Mouse (Mus musculus) MEL (cell line): ENCODE data around the gene Zbtb20. TPM values are rescaled to one million over a fixed set of nuclear protein-coding genes. Genes with fewer than 3 reads are reported as not detected.
A peak's percentile ranks its signal among the peaks of the same experiment; 100 is the strongest.

ENCODE experiments used
- DNase-seq: peaks from one replicate; pipeline ENCODE4 v3.0.0; 2011; ENCODE audit warnings: low read depth, low spot score
- H3K27ac ChIP-seq: 2 replicates; pipeline ENCODE4 v1.5.1; 2012; ENCODE audit warnings: low read depth, mild to moderate bottlenecking, control low read depth, low read length, moderate library complexity; ENCODE audit not compliant: control insufficient read depth
- H3K27me3 ChIP-seq, 2 experiments: fragments of 150-350 bp in 1 of 2; sonication (generic) in 1 of 2; 2 replicates each; pipeline ENCODE4 v1.6.1; 2012; ENCODE audit warnings: low read length in 2 of 2, mild to moderate bottlenecking in 2 of 2, improper control_type of control experiment in 1 of 2, moderate library complexity in 1 of 2; ENCODE audit not compliant: insufficient read depth in 2 of 2, control insufficient read depth in 1 of 2
- H3K36me3 ChIP-seq, 2 experiments: 2 replicates each; pipeline ENCODE4 v1.6.1; 2012 to 2014; ENCODE audit warnings: low read length in 2 of 2, improper control_type of control experiment in 1 of 2, inconsistent platforms in 1 of 2, mild to moderate bottlenecking in 1 of 2; ENCODE audit not compliant: insufficient read depth in 2 of 2, control insufficient read depth in 1 of 2
- H3K4me1 ChIP-seq, 2 experiments: fragments of 150-350 bp in 1 of 2; sonication (generic) in 1 of 2; 2 replicates each; pipeline ENCODE4 v1.6.1; 2012; ENCODE audit warnings: low read length in 2 of 2, improper control_type of control experiment in 1 of 2, mild to moderate bottlenecking in 1 of 2; ENCODE audit not compliant: insufficient read depth in 2 of 2, control insufficient read depth in 1 of 2
- H3K4me3 ChIP-seq, 2 experiments: fragments of 150-350 bp in 1 of 2; sonication (generic) in 1 of 2; 2 replicates each; pipeline ENCODE4 v1.5.1; 2012; ENCODE audit warnings: low read depth in 2 of 2, low read length in 2 of 2, mild to moderate bottlenecking in 2 of 2, moderate library complexity in 2 of 2, control low read depth in 1 of 2, improper control_type of control experiment in 1 of 2; ENCODE audit not compliant: control insufficient read depth in 1 of 2, insufficient read depth in 1 of 2
- H3K79me2 ChIP-seq: 2 replicates; pipeline ENCODE4 v1.6.1; 2012; ENCODE audit warnings: mild to moderate bottlenecking, low read length, moderate library complexity; ENCODE audit not compliant: control insufficient read depth, poor library complexity, insufficient read depth
- H3K9ac ChIP-seq: 2 replicates; pipeline ENCODE4 v1.6.1; 2012; ENCODE audit warnings: low read depth, mild to moderate bottlenecking, control low read depth, low read length, moderate library complexity; ENCODE audit not compliant: control insufficient read depth, poor library complexity, severe bottlenecking
- H3K9me3 ChIP-seq: fragments of 150-350 bp; sonication (generic); replicated peaks from 2 replicates; pipeline ENCODE4 v1.6.1; 2012; ENCODE audit warnings: mild to moderate bottlenecking, low read length, improper control_type of control experiment, moderate library complexity; ENCODE audit not compliant: insufficient read depth
- CHD2 ChIP-seq: IDR thresholded peaks from 2 replicates; pipeline ENCODE4 v1.6.1; 2011; ENCODE audit warnings: low read length, improper control_type of control experiment
- ETS1 ChIP-seq: IDR thresholded peaks from 2 replicates; pipeline ENCODE4 v1.6.1; 2012; ENCODE audit warnings: low read depth, mild to moderate bottlenecking, inconsistent platforms, low read length, improper control_type of control experiment, moderate library complexity
- JUND ChIP-seq: IDR thresholded peaks from 2 replicates; pipeline ENCODE4 v1.6.1; 2011; ENCODE audit warnings: low read depth, mild to moderate bottlenecking, improper control_type of control experiment, low read length
- MAX ChIP-seq: IDR thresholded peaks from 2 replicates; pipeline ENCODE4 v1.6.1; 2011; ENCODE audit warnings: low read length, improper control_type of control experiment
- MAZ ChIP-seq: IDR thresholded peaks from 2 replicates; pipeline ENCODE4 v1.6.1; 2012; ENCODE audit warnings: low read depth, mild to moderate bottlenecking, inconsistent platforms, low read length, improper control_type of control experiment
- MXI1 ChIP-seq: IDR thresholded peaks from 2 replicates; pipeline ENCODE4 v1.6.1; 2011; ENCODE audit warnings: mild to moderate bottlenecking, low read depth, low read length, improper control_type of control experiment
- MYC ChIP-seq: IDR thresholded peaks from 2 replicates; pipeline ENCODE4 v1.6.1; 2011; ENCODE audit warnings: low read depth, mild to moderate bottlenecking, low read length, improper control_type of control experiment, moderate library complexity
- NRF1 ChIP-seq: IDR thresholded peaks from 2 replicates; pipeline ENCODE4 v1.6.1; 2014; ENCODE audit warnings: low read depth, mild to moderate bottlenecking, inconsistent platforms, low read length, improper control_type of control experiment, moderate library complexity; ENCODE audit not compliant: poor library complexity, insufficient read depth, severe bottlenecking
- POLR2A ChIP-seq, 2 experiments: IDR thresholded peaks; 2 replicates each; pipeline ENCODE4 v1.6.1; 2011 to 2012; ENCODE audit warnings: low read length in 2 of 2, mild to moderate bottlenecking in 2 of 2, control low read depth in 1 of 2, improper control_type of control experiment in 1 of 2, low read depth in 1 of 2, moderate library complexity in 1 of 2; ENCODE audit not compliant: control insufficient read depth in 1 of 2, insufficient read depth in 1 of 2, poor library complexity in 1 of 2
- POLR2AphosphoS5 ChIP-seq: IDR thresholded peaks from 2 replicates; pipeline ENCODE4 v1.6.1; 2012; ENCODE audit warnings: low read depth, borderline replicate concordance, mild to moderate bottlenecking, inconsistent platforms, low read length, moderate library complexity, mixed read lengths
- RAD21 ChIP-seq: IDR thresholded peaks from 2 replicates; pipeline ENCODE4 v1.6.1; 2011; ENCODE audit warnings: mild to moderate bottlenecking, low read depth, low read length, improper control_type of control experiment
- SIN3A ChIP-seq: IDR thresholded peaks from 2 replicates; pipeline ENCODE4 v1.6.1; 2012; ENCODE audit warnings: low read length, improper control_type of control experiment, inconsistent platforms
- TCF12 ChIP-seq: IDR thresholded peaks from 2 replicates; pipeline ENCODE4 v1.6.1; 2014; ENCODE audit warnings: low read depth, mild to moderate bottlenecking, inconsistent platforms, low read length, improper control_type of control experiment, moderate library complexity
- USF2 ChIP-seq, 2 experiments: IDR thresholded peaks; 2 replicates each; pipeline ENCODE4 v1.6.1; 2011 to 2012; ENCODE audit warnings: improper control_type of control experiment in 2 of 2, low read length in 2 of 2, borderline replicate concordance in 1 of 2, inconsistent platforms in 1 of 2, low read depth in 1 of 2, mild to moderate bottlenecking in 1 of 2; ENCODE audit not compliant: insufficient read depth in 1 of 2
- ZC3H11A ChIP-seq: IDR thresholded peaks from 2 replicates; pipeline ENCODE4 v1.6.1; 2012; ENCODE audit warnings: low read depth, mild to moderate bottlenecking, inconsistent platforms, low read length, improper control_type of control experiment
- ZKSCAN1 ChIP-seq: IDR thresholded peaks from 2 replicates; pipeline ENCODE4 v1.6.1; 2012; ENCODE audit warnings: low read depth, mild to moderate bottlenecking, inconsistent platforms, low read length, improper control_type of control experiment, moderate library complexity
- polyA plus RNA-seq, 2 experiments: library from polyadenylated mRNA; stranded (reverse) in 1 of 2; unstranded in 1 of 2; fragments of >175 nt in 1 of 2; fragments of >200 nt in 1 of 2; gene quantifications; 2 replicates each; pipeline versions ENCODE4 v1.2.1 to v1.2.4; 2012; ENCODE audit warnings: low replicate concordance in 2 of 2, low read depth in 1 of 2; ENCODE audit not compliant: insufficient read length in 2 of 2, insufficient read depth in 1 of 2, missing spikeins in 1 of 2
- total RNA-seq: library from RNA; depleted of rRNA; stranded (reverse); fragments of 300-350 nt; gene quantifications from 2 replicates; pipeline ENCODE4 v1.2.3, GENCODE M21; 2012

Zbtb20 gene
- total and polyA plus RNA-seq, 3 experiments: 0.17 to 0.27 TPM; not detected in 1

DNA sequence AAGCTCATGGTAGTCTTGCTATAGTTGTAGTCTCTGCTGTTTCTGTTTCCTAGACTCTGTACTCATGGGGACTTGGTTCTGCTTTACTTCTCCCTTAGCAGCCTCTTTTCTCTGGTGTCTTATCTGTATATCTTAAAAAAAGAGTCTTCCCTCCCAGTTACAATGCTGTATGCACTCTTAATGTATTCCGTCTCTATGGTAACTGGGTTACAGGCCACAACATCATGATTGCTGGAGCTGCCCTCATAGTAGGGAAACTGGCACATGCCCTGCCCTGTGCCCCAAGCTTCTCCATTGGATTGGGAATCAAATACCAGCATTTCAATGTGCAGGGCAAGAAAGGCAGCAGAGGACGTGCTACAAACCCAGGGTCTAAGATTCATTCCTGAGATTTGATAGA lies 567.4 kb downstream of the Zbtb20 start:
- Histone ChIP-seq H3K9ac (no peak overlapping the region), H3K27me3 (peaks cover 0 to 2% of the 10 kb centered on the region in 2 experiments; a peak in 1 of 4 replicates), H3K4me1 (no peaks in the 10 kb centered on the region), H3K4me3 (no peak overlapping the region), H3K27ac (no peak overlapping the region), H3K79me2 (no peaks in the 10 kb centered on the region), H3K9me3 (no peaks in the 10 kb centered on the region), H3K36me3 (no peaks in the 10 kb centered on the region)
- no peak for DNase-seq
- TF ChIP-seq ETS1: no peak

GRCm38 (mm10) chr16:43448141-43448981 lies 572.7 kb downstream of the Zbtb20 start:
- TF ChIP-seq ZKSCAN1 (no peak), SIN3A (no peak), POLR2A (IDR thresholded peaks at IDR 0.05; ENCODE audit: control insufficient read depth in 1 of 2, insufficient read depth in 1 of 2, low read depth in 1 of 2, low read length in 2 of 2, poor library complexity in 1 of 2) (no peak), RAD21 (no peak), ETS1 (no peak), NRF1 (no peak), CHD2 (no peak)
- H3K4me1 ChIP-seq: no peaks in the 10 kb centered on the region
- H3K9ac ChIP-seq: no peak overlapping the region
- H3K4me3 ChIP-seq: no peak overlapping the region
- no peaks in the 10 kb centered on the region for H3K36me3 ChIP-seq
- peak; percentile 10 for DNase-seq
- H3K79me2 ChIP-seq: no peaks in the 10 kb centered on the region
- H3K9me3 ChIP-seq: no peaks in the 10 kb centered on the region
- peaks cover 3 to 4% of the 10 kb centered on the region in 2 experiments; a peak in 3 of 4 replicates for H3K27me3 ChIP-seq
- H3K27ac ChIP-seq: no peak overlapping the region

GRCm38 (mm10) chr16:43454370-43454934 lies 578.8 kb downstream of the Zbtb20 start:
- Histone ChIP-seq H3K27me3 (peaks cover 10 to 11% of the 10 kb centered on the region in 2 experiments), H3K9ac (no peak overlapping the region), H3K4me1 (no peaks in the 10 kb centered on the region), H3K27ac (no peak overlapping the region), H3K36me3 (no peaks in the 10 kb centered on the region), H3K4me3 (no peak overlapping the region), H3K9me3 (no peaks in the 10 kb centered on the region), H3K79me2 (no peaks in the 10 kb centered on the region)
- TF ChIP-seq TCF12 (no peak), MYC (no peak), JUND (no peak), ZC3H11A (no peak), POLR2AphosphoS5 (no peak), CHD2 (no peak), MAZ (no peak), MAX (no peak), MXI1 (no peak), USF2 (IDR thresholded peaks at IDR 0.05; ENCODE audit: borderline replicate concordance in 1 of 2, insufficient read depth in 1 of 2, low read depth in 1 of 2, low read length in 2 of 2) (no peak)
- DNase-seq: no peak
